Mouse (Mus musculus) layer of hippocampus, postnatal 36 days (tissue): Measurements from ENCODE around the gene Bank1. TPM values are rescaled to one million over a fixed set of nuclear protein-coding genes. Genes with fewer than 3 reads are reported as not detected.
"Not testable (repeated sequence)": the region's sequence is repeated elsewhere in the genome, so short reads cannot be mapped to it uniquely, and the experiment has no call there.

ENCODE experiments used
- DNase-seq, 2 experiments: peaks; one replicate each; pipeline ENCODE4 v3.0.0; 2022
- total RNA-seq, 2 experiments: library from RNA; stranded (reverse); gene quantifications; 2 replicates each; pipeline ENCODE4 v1.2.3; 2021

Gene Bank1
- 1 to 10 TPM in 1 of 2 experiments, under 1 TPM in 1; 0.73 to 1.2 TPM for total RNA-seq

- peak; percentile 15 to 23 for DNase-seq
Measured at GRCm38 (mm10) chr3:136325783-136326182, at the start of gene Bank1. Gene Bank1, minus strand, starts transcription at chr3:136326066.

GRCm38 (mm10) chr3:136369916-136370315, 44.0 kb upstream of the Bank1 start:
- DNase-seq: peak; percentile 40 to 47

- DNase-seq: peak; percentile 50
Measured at GRCm38 (mm10) chr3:136369466-136369865, 43.6 kb upstream of the Bank1 start.

- no peak for DNase-seq
Measured at GRCm38 (mm10) chr3:136368505-136368999, 42.7 kb upstream of the Bank1 start.

- DNase-seq: no peak
Measured at GRCm38 (mm10) chr3:136349690-136350089, 23.8 kb upstream of the Bank1 start.

- DNase-seq: no peak
Measured at GRCm38 (mm10) chr3:136348611-136349010, 22.7 kb upstream of the Bank1 start.

GRCm38 (mm10) chr3:136347277-136347676, 21.4 kb upstream of the Bank1 start:
- DNase-seq: no peak

- no peak for DNase-seq
Measured at GRCm38 (mm10) chr3:136341911-136342310, 16.0 kb upstream of the Bank1 start.

GRCm38 (mm10) chr3:136339896-136340295, 14.0 kb upstream of the Bank1 start:
- no peak for DNase-seq

GRCm38 (mm10) chr3:136331135-136331534, 5.3 kb upstream of the Bank1 start:
- DNase-seq: no peak

- no peak for DNase-seq
Measured at GRCm38 (mm10) chr3:136330043-136330442, 4.2 kb upstream of the Bank1 start.

GRCm38 (mm10) chr3:136329133-136329532, 3.3 kb upstream of the Bank1 start:
- no peak for DNase-seq

- DNase-seq: not testable (repeated sequence)
Measured at GRCm38 (mm10) chr3:136324716-136325115, 1.1 kb downstream of the Bank1 start.

- no peak for DNase-seq
Measured at GRCm38 (mm10) chr3:136321936-136322335, 3.9 kb downstream of the Bank1 start.

- DNase-seq: no peak
Measured at GRCm38 (mm10) chr3:136308487-136308886, 17.4 kb downstream of the Bank1 start.

- DNase-seq: no peak
Measured at GRCm38 (mm10) chr3:136306564-136307158, 19.2 kb downstream of the Bank1 start.

GRCm38 (mm10) chr3:136302541-136302940, 23.3 kb downstream of the Bank1 start:
- no peak for DNase-seq

- not testable (repeated sequence) for DNase-seq
Measured at GRCm38 (mm10) chr3:136300810-136301209, 25.1 kb downstream of the Bank1 start.

- no peak for DNase-seq
Measured at GRCm38 (mm10) chr3:136297355-136297754, 28.5 kb downstream of the Bank1 start.

GRCm38 (mm10) chr3:136295250-136295649, 30.6 kb downstream of the Bank1 start:
- DNase-seq: no peak

GRCm38 (mm10) chr3:136287883-136288282, 38.0 kb downstream of the Bank1 start:
- DNase-seq: no peak

- DNase-seq: no peak
Measured at GRCm38 (mm10) chr3:136264969-136265595, 60.8 kb downstream of the Bank1 start.

GRCm38 (mm10) chr3:136257761-136258160, 68.1 kb downstream of the Bank1 start:
- DNase-seq: no peak

- DNase-seq: no peak
Measured at GRCm38 (mm10) chr3:136254713-136255112, 71.2 kb downstream of the Bank1 start.
